ENCODE assay signal across 8 mouse cellular contexts in the genomic region with DNA sequence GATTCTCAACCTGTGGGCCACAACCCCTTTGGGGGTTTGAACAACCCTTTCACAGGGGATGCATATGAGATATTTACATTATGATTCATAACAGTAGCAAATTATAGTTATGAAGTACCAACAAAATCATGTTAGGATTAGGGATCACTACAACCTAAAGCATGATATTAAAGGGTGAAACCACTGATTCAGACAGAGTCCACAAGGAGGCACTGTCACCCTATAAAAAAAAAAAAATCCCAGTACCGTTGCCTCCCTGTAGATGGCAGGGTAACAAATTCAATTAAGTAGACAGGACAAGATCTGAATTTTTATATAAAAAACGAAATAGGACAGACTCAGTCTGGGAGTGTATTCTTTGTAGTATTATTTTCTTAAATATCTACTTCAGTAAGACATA. TPM values are rescaled to one million over a fixed set of nuclear protein-coding genes. Genes with fewer than 3 reads are reported as not detected.
A peak's percentile ranks its signal among the peaks of the same experiment; 100 is the strongest.
DNase-seq lines count a peak whose midpoint lies in the region; ATAC-seq and TF ChIP-seq lines count a peak whose summit lies in the region.

No protein-coding gene starts in this region.

- H3K4me3 ChIP-seq in left cerebral cortex, adult 2 months = no peak overlapping the region
- no peak overlapping the region for H3K4me3 ChIP-seq in hindbrain, embryonic 15.5 days
- H3K4me3 ChIP-seq in lung, embryonic 14.5 days (ENCODE audit: low read depth, low read length) = no peak overlapping the region

- peak; percentile 99 for TF ChIP-seq CTCF in left cerebral cortex, adult 2 months (IDR thresholded peaks at IDR 0.05)
- peak; percentile 91 for TF ChIP-seq CTCF in lung, embryonic 14.5 days (IDR thresholded peaks at IDR 0.05; ENCODE audit: low read depth)

- H3K4me2 ChIP-seq in hindbrain, embryonic 15.5 days = no peak overlapping the region
- no peak overlapping the region for H3K4me2 ChIP-seq in lung, embryonic 14.5 days

- H3K27me3 ChIP-seq in hindbrain, embryonic 15.5 days = no peaks in the 10 kb centered on the region
- no peaks in the 10 kb centered on the region for H3K27me3 ChIP-seq in lung, embryonic 14.5 days (ENCODE audit: insufficient read depth, low read length)

- H3K9ac ChIP-seq in hindbrain, embryonic 15.5 days = no peak overlapping the region
- no peak overlapping the region for H3K9ac ChIP-seq in lung, embryonic 14.5 days

- peaks cover 15% of the 10 kb centered on the region for H3K36me3 ChIP-seq in hindbrain, embryonic 15.5 days
- H3K36me3 ChIP-seq in lung, embryonic 14.5 days (ENCODE audit: insufficient read depth) = peaks cover 11% of the 10 kb centered on the region; the same call in 1 of the 2 replicates

- no peaks in the 10 kb centered on the region for H3K4me1 ChIP-seq in hindbrain, embryonic 15.5 days (replicated peaks)
- no peaks in the 10 kb centered on the region for H3K4me1 ChIP-seq in lung, embryonic 14.5 days (ENCODE audit: insufficient read depth)

- ATAC-seq in hindbrain, embryonic 15.5 days (ENCODE audit: low FRiP score, low read depth) = peak; percentile 49
- peak; percentile 68; the same call in 1 of the 2 replicates for ATAC-seq in lung, embryonic 14.5 days (ENCODE audit: insufficient read depth)

- intact Hi-C loops in left cerebral cortex, adult 2 months (cut with DNase I) = loop anchor here (1.0 to 5.0 kb wide), 5 partner anchors 95 to 930 kb away; partner anchors contain the start of genes Ccdc71l and Prkar2b
- intact Hi-C loops in left cerebral cortex, postnatal 36 days (cut with DNase I) = loop anchor here (2.0 to 10.0 kb wide), 3 partner anchors 93 to 417 kb away; partner anchors contain the start of gene Prkar2b

- WGBS in hindbrain, embryonic 15.5 days = 2% methylated on average over 2 of the region's 2 CpGs
- 6% methylated on average over 2 of the region's 2 CpGs for WGBS in lung, embryonic 14.5 days

- H3K27ac ChIP-seq in left cerebral cortex, adult 2 months = no peak overlapping the region
- H3K27ac ChIP-seq in hindbrain, embryonic 15.5 days (replicated peaks) = no peak overlapping the region
- no peak overlapping the region for H3K27ac ChIP-seq in lung, embryonic 14.5 days (ENCODE audit: low read depth)

- no peaks in the 10 kb centered on the region for H3K9me3 ChIP-seq in hindbrain, embryonic 15.5 days
- no peaks in the 10 kb centered on the region for H3K9me3 ChIP-seq in lung, embryonic 14.5 days (ENCODE audit: low read depth, low read length)

- DNase-seq in left cerebral cortex, adult 2 months (ENCODE audit: extremely low spot score in 1 of 2, low spot score in 2 of 2) = peak in 1 of 2 experiments; percentile 46
- no peak for DNase-seq in left cerebral cortex, postnatal 36 days (ENCODE audit: low spot score in 2 of 2)
- peak; percentile 74 for DNase-seq in MEL-GATA-1-ER (ENCODE audit: extremely low read depth, low read depth)
- peak; percentile 82 for DNase-seq in embryo, embryonic 10.5 days (ENCODE audit: low spot score)
- peak; percentile 86 for DNase-seq in lung, embryonic 14.5 days
- peak; percentile 54 for DNase-seq in retina, postnatal 7 days (ENCODE audit: low read depth, low spot score)
- no peak for DNase-seq in ovary, adult 18-20 months (ENCODE audit: low spot score)

RNA-seq across cellular contexts. Expression of gene Hbp1, which starts 17.2 kb away (rescaled TPM):
- 10 to 100 TPM; 21.4 to 22.1 TPM for total RNA-seq in left cerebral cortex, adult 2 months (2021)
- 10 to 100 TPM; 19.5 to 24.6 TPM for total RNA-seq in left cerebral cortex, postnatal 36 days (2021)
- 47.1 and 48.2 TPM in 2 replicates for polyA plus RNA-seq in hindbrain, embryonic 15.5 days (2015; fragmentation: Nextera tagmentation; extraction: Ambion mirVana)
- polyA plus RNA-seq in lung, embryonic 14.5 days (2014; fragmentation: Nextera tagmentation; extraction: Ambion mirVana) = 121 and 129 TPM in 2 replicates

Comparison
In these comparisons a context has a peak if more than half of its experiments do, and no peak if none do; other contexts are left out.
1. DNase-seq: peak in MEL-GATA-1-ER (single experiment), embryo, embryonic 10.5 days (single experiment), lung, embryonic 14.5 days (single experiment) and retina, postnatal 7 days (single experiment); none in left cerebral cortex, postnatal 36 days (0 of 2) and ovary, adult 18-20 months (single experiment).